Mouse (Mus musculus) cerebellum, adult 11 months (tissue): ENCODE results near the gene Wdr43.

Experiments
- DNase-seq: peaks from one replicate; pipeline ENCODE4 v3.0.0; 2022

Gene Wdr43

DNA sequence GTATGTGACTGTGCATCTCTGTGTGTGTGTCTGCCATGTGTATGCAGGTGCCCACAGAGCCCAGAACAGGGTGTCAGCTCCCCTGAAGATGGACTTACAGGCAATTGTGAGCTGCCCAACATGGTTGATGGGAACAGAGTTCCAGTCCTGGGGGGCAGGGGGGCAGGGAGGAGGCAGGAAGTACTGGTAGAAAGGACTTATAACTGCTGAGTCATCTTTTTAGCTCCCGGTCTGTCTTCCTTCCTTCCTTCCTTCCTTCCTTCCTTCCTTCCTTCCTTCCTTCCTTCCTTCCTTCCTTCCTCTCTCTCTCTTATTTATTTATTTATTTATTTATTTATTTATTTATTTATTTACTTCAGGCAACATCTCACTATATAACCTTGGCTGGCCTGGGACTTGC is 48.5 kb downstream of the Wdr43 start:
- no peak for DNase-seq

DNA sequence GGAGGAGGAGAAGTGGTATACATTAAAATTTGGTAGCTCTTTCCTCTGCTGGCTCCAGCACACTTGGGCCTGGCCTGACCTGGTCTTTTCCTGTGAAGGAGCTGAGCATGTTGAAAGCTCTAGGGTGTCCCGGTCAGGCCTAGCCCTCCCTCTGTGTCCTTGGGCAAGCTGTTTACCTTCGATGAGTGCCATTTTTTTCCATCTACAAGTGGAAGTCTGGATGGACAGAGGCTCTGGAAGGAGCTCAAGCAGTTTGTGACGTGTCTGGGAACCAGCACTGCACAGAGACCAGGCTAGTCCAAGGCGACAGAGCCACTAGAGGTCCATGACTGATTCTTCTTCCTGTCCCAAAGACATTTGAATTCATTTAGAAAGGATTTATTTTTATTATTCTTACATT is 49.5 kb downstream of the Wdr43 start:
- no peak for DNase-seq

DNA sequence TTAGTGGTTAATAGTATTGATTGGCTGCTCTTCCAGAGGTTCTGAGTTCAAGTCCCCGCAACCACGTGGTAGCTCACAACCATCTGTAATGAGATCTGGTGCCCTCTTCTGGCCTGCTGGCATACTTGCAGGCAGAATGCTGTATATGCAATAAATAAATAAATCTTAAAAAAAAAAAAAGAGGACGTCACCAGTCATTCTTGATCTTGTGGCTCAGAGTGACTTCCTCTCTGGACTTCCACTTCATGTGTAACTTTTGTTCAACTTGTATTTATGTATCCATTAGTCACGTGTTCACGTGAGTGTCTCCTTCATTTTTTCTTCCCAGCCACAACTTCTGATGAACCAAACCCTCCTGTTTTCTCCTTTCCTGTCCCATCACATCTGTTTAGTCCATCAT is 53.8 kb downstream of the Wdr43 start:
- DNase-seq, result no peak

- DNase-seq, result no peak
Measured at GRCm38 (mm10) chr17:71671840-71672546, 56.3 kb downstream of the Wdr43 start.

- DNase-seq, result no peak
Measured at GRCm38 (mm10) chr17:71673092-71673491, 57.4 kb downstream of the Wdr43 start, which contains the start of gene Togaram2. Gene Togaram2 (plus strand): TSS chr17:71673261.

DNA sequence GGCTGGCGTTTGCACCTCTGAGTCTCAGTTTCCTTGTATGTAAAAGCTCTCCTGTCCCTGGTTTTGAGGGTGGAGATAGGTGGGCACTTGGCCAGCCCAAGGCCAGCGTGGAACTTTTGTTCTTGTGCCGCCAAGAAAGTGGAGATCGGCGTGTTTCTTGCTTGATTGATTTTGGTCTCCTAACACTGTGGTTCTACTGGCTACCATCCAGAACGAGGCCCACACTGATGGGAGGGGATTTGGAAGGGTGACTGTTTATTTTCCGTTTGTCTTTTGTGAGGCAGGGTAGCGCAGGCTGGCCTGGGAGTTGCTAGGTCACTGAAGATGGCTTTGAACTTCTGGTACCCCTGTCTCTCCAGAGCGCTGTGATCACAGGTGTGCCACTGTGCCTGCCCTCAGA is 58.2 kb downstream of the Wdr43 start:
- no peak for DNase-seq

- no peak for DNase-seq
Measured at GRCm38 (mm10) chr17:71674886-71675285, 59.2 kb downstream of the Wdr43 start.

DNA sequence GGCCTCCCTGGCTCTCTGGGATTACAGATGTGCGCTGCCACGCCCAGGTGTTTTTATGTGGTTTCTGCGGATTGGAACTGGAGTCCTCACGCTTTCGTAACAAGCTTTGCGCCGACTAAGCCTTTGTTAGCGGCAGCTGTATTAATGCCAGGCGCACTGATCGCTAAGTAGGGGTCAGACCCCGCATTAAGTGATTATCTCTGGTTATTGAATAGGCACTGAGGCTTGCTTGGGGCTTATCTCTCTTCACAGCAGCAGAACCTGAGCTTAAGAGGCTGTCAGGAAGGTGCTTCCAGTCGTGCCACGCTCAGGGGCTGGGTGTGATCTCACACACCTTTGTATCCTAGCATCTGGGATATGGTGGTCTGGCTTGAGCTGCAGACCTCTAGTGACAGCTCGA is 66.0 kb downstream of the Wdr43 start:
- DNase-seq, result no peak

DNA sequence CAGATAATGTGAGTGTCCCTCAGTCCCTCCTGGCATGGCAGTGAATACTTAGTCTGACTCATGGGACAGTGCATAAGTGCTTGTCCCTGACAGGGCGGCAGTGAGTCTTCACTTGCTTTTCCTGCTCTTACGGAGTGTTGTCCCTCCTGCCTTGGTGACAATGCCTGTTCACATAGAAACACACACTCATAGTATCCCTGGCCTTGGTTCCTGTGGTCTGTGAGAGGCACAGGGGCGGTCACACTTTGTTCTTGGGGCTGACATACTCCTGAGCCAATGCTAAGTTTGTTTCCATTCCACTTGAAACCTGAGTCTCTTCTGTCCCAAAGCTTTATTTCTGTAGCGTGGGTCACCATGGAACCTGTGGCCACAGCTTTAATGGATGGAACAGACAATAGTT is 66.7 kb downstream of the Wdr43 start:
- DNase-seq, result no peak

GRCm38 (mm10) chr17:71683281-71683680 is 67.6 kb downstream of the Wdr43 start:
- no peak for DNase-seq

- DNase-seq, result no peak
Measured at GRCm38 (mm10) chr17:71684103-71684608, 68.5 kb downstream of the Wdr43 start.

- DNase-seq, result no peak
Measured at GRCm38 (mm10) chr17:71687436-71687835, 71.7 kb downstream of the Wdr43 start.

GRCm38 (mm10) chr17:71689903-71690302 is 74.2 kb downstream of the Wdr43 start:
- DNase-seq, result no peak

GRCm38 (mm10) chr17:71691361-71691875 is 75.7 kb downstream of the Wdr43 start:
- DNase-seq, result no peak

GRCm38 (mm10) chr17:71693313-71693712 is 77.6 kb downstream of the Wdr43 start:
- DNase-seq, result no peak

DNA sequence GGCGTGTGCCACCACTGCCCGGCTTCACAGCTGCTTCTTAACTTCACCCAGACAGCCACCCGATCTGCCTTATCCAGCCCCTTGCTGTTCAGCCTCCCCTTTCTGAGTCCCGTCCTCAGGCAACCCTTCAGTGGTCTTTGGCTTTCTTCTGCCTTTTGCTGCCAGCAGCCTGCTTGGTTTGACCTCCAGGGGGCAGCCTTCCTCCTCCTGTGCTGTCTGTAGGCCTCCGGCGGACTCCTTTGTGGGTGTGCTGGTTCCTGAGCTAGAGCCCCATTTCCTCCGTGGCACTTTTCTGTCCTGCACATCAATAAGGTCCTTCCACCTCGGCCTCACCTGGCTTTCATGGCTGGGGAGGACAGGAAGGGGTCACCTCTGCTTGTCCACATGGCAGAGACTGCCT is 78.1 kb downstream of the Wdr43 start:
- DNase-seq, result no peak

GRCm38 (mm10) chr17:71695151-71695550 is 79.5 kb downstream of the Wdr43 start:
- no peak for DNase-seq

- DNase-seq, result no peak
Measured at GRCm38 (mm10) chr17:71695716-71696315, 80.1 kb downstream of the Wdr43 start.

DNA sequence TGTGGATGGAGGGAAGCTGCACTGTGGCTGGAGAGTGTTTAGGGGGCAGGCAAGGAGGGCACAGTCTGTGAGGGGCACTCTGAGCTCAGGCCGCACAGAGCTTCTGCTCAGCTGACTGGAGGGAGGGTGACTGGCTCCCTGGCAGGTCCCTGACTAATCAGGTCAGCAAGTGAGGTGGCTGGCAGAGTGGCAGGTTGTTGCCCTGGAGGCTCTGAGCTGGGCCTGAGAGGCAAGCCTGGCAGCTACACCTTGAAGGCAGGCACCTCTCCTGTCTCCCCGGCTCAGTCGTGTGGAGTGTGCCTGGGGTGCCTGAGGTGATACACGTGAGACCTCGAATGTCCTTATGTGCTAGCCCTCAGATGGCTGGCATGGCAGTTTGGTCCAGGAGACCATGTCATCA is 80.7 kb downstream of the Wdr43 start:
- no peak for DNase-seq

- DNase-seq, result no peak
Measured at GRCm38 (mm10) chr17:71697896-71698618, 82.4 kb downstream of the Wdr43 start.

GRCm38 (mm10) chr17:71698619-71698956 is 82.9 kb downstream of the Wdr43 start:
- no peak for DNase-seq

DNA sequence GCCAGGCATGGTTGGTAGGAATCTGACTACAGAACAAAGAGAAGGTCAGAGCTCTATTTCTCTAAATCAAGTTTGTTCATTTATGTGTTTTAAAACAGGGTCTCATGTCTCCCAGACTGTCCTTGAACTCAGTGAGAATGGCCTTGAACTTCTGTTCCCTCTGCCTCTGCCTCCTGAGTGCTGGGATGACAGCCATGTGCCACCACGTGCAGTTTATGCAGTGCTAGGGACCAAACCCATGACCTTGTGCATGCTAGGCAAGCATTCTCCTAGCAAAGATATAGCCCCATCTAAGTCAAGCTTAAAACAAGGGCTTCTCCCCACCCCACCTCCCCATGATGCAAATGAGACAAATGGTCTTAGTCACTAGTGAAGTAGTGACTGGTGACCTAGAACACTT is 89.4 kb downstream of the Wdr43 start:
- DNase-seq, result no peak

DNA sequence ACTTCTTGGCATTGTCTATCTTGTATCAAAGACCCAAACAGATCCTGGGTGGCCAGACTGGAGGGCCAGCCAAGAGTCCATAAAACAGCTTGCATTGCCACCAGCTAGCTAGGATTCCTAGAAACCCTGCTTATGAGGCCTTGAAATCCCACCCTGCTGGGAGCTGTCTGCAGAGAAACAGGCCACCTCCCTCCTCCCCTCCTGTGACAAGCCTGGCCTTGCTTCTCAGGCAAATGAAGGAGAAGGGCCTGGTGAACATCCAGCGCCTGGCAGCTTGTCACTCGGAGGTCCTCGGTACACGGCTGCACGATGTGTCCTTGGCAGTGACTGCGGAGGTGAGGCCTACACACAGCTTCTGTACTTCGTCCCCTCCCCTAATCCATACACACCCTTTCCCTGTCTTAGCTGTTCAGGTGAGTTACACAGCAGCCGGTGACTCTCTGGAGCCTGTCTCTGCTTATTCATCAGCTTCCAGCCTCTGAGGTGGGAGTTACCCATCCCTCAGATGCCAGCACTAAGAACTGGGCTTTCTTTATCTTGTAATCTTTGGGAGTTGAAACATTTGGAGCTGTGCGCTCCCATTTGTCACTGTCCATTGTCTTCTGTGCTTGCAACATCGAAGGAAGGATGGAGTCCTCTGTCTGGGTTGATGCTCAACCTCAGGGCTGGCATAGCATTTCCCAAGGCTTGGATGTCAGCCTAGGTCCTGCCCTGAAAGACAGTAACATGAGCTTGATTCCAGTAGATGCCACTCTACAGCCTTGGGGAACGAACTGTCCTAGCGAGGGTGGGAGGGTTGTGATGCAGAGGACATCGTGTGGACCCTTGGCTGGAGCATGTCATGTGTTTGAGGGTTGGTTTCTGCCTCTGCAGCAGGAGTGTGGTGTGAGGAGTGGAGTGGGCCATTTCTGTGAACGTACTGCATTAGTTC is 90.1 kb downstream of the Wdr43 start:
- DNase-seq, result no peak
